Mouse (Mus musculus) embryonic facial prominence, embryonic 12.5 days (tissue): ENCODE results near the gene Egr2. TPM values are rescaled to one million over a fixed set of nuclear protein-coding genes. Genes with fewer than 3 reads are reported as not detected.

Source experiments
- ATAC-seq: fragments of 200-750 bp; cut with Nextera tagmentation; 2 replicates; pipeline ENCODE4 v1.8.0; 2017; ENCODE audit not compliant: insufficient number of reproducible peaks, insufficient read depth, low FRiP score, low TSS enrichment
- H3K27ac ChIP-seq: fragments of 300-500 bp; sonication (generic); 2 replicates; pipeline ENCODE4 v1.5.1; 2016; ENCODE audit warnings: mild to moderate bottlenecking
- H3K27me3 ChIP-seq: fragments of 300-500 bp; sonication (generic); 2 replicates; pipeline ENCODE4 v1.6.1; 2016; ENCODE audit warnings: mild to moderate bottlenecking, moderate library complexity
- H3K36me3 ChIP-seq: fragments of 300-500 bp; sonication (generic); 2 replicates; pipeline ENCODE4 v1.6.1; 2016; ENCODE audit warnings: mild to moderate bottlenecking
- H3K4me1 ChIP-seq: fragments of 300-500 bp; sonication (generic); 2 replicates; pipeline ENCODE4 v1.6.1; 2016
- H3K4me2 ChIP-seq: fragments of 300-500 bp; sonication (generic); replicated peaks from 2 replicates; pipeline ENCODE4 v1.6.1; 2016; ENCODE audit warnings: mild to moderate bottlenecking, moderate library complexity
- H3K4me3 ChIP-seq: fragments of 300-500 bp; sonication (generic); 2 replicates; pipeline ENCODE4 v1.5.1; 2016; ENCODE audit warnings: mild to moderate bottlenecking
- H3K9ac ChIP-seq: fragments of 300-500 bp; sonication (generic); 2 replicates; pipeline ENCODE4 v1.6.1; 2016; ENCODE audit warnings: mild to moderate bottlenecking, moderate library complexity
- H3K9me3 ChIP-seq: fragments of 300-500 bp; sonication (generic); 2 replicates; pipeline ENCODE4 v1.6.1; 2016; ENCODE audit warnings: mild to moderate bottlenecking, moderate library complexity
- WGBS: fragments of 180-500 bp; shearing (Covaris S2); methylation state at CpG from one replicate; pipeline ENCODE4 v1.1.7; 2016; 5-methylcytosine and 5-hydroxymethylcytosine counted together
- polyA plus RNA-seq: library from polyadenylated mRNA; unstranded; fragments of >200 nt; fragmentation: Nextera tagmentation; extraction: Ambion mirVana; gene quantifications from 2 replicates; pipeline ENCODE4 v1.2.1, GENCODE M21; 2016

Egr2 gene
- polyA plus RNA-seq, 1 experiment from 2014 or later, result 0.46 TPM

DNA sequence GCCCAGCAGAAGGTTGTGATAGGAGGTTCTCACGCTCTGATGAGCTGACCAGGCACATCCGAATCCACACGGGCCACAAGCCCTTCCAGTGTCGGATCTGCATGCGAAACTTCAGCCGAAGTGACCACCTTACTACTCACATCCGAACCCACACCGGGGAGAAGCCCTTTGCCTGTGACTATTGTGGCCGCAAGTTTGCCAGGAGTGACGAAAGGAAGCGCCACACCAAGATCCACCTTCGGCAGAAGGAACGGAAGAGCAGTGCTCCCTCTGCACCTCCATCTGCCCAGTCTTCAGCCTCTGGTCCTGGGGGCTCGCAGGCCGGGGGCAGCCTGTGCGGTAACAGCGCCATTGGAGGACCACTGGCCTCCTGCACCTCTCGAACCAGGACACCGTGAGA, 5.3 kb downstream of the Egr2 start:
- H3K4me3 ChIP-seq, result peak overlapping the region; percentile 1; the same call in 1 of the 2 replicates
- no peak overlapping the region for H3K27ac ChIP-seq
- H3K36me3 ChIP-seq, result no peaks in the 10 kb centered on the region
- 7% methylated on average over 19 of the region's 19 CpGs for WGBS
- no peak overlapping the region for H3K9ac ChIP-seq
- peaks cover 54% of the 10 kb centered on the region for H3K27me3 ChIP-seq
- no peak for ATAC-seq
- no peaks in the 10 kb centered on the region for H3K9me3 ChIP-seq
- H3K4me1 ChIP-seq, result peaks cover 23% of the 10 kb centered on the region
- H3K4me2 ChIP-seq, result peak overlapping the region; percentile 9; the same call in 1 of the 2 replicates

DNA sequence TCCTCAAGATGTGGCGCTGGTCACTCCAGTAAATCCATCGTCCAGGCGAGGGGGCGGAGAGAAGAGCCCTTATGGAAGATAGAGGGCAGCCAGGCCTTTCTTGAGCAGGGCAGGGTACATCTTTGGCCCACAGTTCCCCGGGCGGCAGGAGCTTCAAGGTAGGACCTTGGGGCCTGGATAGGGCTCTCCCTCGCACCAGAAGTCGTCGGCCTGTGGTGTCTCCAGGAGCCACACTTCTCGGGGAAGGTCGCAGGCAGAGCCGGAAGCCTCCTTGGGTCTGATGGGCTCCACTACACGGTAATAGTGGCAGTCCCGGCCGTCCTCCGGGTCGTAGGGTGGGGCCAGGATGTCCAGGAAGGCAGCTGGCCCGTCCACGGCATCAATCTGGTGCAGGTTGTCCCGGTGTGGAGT, 12.6 kb downstream of the Egr2 start:
- peak overlapping the region; percentile 96; the same call in 1 of the 2 replicates for H3K27ac ChIP-seq
- WGBS, result under 1% methylated on average over 20 of the region's 20 CpGs
- H3K9ac ChIP-seq, result peak overlapping the region; percentile 95
- H3K27me3 ChIP-seq, result no peaks in the 10 kb centered on the region
- H3K4me3 ChIP-seq, result peak overlapping the region; percentile 77
- H3K36me3 ChIP-seq, result 0 out of 2 replicates have a peak, but pooled peaks cover 3% of the 10 kb centered on the region
- peaks cover 20% of the 10 kb centered on the region for H3K4me1 ChIP-seq
- H3K4me2 ChIP-seq, result peak overlapping the region; percentile 88
- no peak for ATAC-seq
- H3K9me3 ChIP-seq, result no peaks in the 10 kb centered on the region

DNA sequence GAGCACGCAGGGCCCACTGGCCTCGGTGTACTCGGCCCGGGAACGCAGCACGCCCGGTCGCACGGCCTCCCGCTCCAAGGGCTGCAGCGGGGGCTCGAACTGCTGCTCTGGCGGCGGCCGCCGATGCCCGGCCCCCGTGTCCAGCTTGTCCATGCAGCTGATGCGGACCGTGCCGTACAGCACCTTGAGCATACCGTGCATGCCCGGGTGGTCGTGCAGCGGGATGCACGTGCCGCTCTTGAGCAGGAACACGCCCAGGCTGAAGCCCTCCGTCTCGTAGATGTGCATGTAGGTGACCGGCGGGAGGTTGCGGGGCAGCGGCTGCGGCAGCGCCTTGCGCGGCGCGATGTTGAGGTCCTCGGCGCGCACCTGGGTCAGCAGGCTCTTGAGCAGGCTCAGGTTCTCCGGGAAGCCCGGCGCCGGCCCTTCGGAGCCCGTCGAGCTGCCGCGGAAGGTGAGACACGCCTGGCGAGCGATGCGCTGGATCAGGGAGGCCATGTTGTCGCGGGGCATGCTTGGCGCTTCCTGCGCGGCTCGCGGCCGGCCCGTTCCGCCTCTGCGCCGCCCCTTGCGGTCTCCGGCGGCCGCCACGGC, 13.1 kb downstream of the Egr2 start:
- H3K27ac ChIP-seq, result peak overlapping the region; percentile 96
- peak; percentile 68 for ATAC-seq
- H3K4me2 ChIP-seq, result peak overlapping the region; percentile 88
- H3K27me3 ChIP-seq, result no peaks in the 10 kb centered on the region
- peak overlapping the region; percentile 77 for H3K4me3 ChIP-seq
- H3K36me3 ChIP-seq, result 0 out of 2 replicates have a peak, but pooled peaks cover 3% of the 10 kb centered on the region
- H3K4me1 ChIP-seq, result peaks cover 20% of the 10 kb centered on the region
- no peaks in the 10 kb centered on the region for H3K9me3 ChIP-seq
- under 1% methylated on average over 72 of the region's 73 CpGs for WGBS
- peak overlapping the region; percentile 95 for H3K9ac ChIP-seq

DNA sequence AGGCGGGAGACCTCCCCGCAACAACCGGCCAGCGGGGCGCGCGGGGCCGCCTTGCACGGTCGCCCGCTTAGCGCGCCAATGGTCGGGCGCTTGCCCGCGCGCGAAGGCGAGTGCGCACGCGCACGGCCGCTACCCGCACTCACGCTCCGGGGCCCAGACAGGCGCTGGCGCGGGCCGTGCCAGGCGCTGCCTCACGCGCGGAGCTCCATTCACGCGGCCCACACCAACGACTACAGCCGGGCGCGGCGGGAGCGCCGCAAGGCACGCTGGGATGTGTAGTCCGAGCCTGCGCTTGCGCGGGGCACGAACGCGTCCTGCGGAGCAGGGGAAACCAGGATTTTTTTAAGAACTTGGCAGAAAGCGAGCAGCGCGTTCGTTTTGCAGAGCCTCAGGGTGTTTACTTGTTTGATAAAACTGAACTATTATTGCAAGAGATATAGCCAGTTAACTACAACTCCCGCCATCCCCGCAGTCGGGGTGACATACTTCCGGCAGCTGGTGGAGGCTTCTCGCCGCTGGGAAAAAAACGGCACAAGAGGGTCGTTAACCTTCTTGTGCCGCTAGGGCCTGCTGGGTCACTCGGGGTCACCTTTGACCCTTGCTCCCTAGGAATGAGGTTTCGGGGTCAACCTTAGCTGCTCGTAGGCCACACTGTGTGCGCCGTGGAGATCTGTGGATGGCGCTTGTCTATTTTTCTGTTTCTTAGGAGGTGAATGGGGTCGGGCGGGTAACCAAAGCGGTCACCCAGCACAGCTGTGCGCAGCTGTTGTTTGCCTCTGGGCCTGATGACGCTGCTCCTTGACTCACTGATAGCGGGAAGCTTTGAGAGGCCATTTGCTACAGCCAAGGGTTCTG, 13.8 kb downstream of the Egr2 start, which contains the start of gene Ado:
Gene Ado, minus strand, starts transcription at position 79 of the 855 bp plus-strand sequence.
- peaks cover 20% of the 10 kb centered on the region for H3K4me1 ChIP-seq
- peak within 1 kb of the TSS; percentile 96 for H3K27ac ChIP-seq
- no peaks in the 10 kb centered on the region for H3K9me3 ChIP-seq
- peak within 1 kb of the TSS; percentile 88 for H3K4me2 ChIP-seq
- peak within 1 kb of the TSS; percentile 95 for H3K9ac ChIP-seq
- peak; percentile 96 for ATAC-seq
- H3K4me3 ChIP-seq, result peak within 1 kb of the TSS; percentile 77
- 0 out of 2 replicates have a peak, but pooled peaks cover 3% of the 10 kb centered on the region for H3K36me3 ChIP-seq
- under 1% methylated on average over 79 of the region's 79 CpGs for WGBS
- H3K27me3 ChIP-seq, result no peaks in the 10 kb centered on the region

DNA sequence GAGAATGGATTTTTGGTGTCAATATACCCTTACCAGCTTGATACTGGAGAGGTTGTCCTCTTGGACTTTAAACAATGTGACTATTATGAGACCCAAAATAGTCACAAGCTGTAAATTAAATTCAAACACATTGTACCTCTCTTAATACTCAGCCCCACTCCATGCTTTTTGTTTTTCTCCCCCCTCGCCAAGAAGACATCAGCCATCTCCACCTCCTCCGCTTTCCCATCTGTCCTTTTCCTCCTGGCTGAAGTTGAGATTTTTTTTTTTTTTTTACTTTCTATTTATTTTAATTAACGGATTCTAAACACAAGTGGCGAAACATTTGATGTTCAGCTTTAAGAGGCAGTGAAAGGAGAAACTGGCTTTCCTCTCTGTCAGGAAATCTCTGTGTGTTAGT, 22.8 kb downstream of the Egr2 start:
- H3K4me2 ChIP-seq, result no peak overlapping the region
- H3K36me3 ChIP-seq, result no peaks in the 10 kb centered on the region
- ATAC-seq, result no peak
- H3K9me3 ChIP-seq, result no peaks in the 10 kb centered on the region
- no peak overlapping the region for H3K4me3 ChIP-seq
- 85% methylated on average over 4 of the region's 4 CpGs for WGBS
- H3K4me1 ChIP-seq, result no peaks in the 10 kb centered on the region
- no peaks in the 10 kb centered on the region for H3K27me3 ChIP-seq
- H3K27ac ChIP-seq, result no peak overlapping the region
- no peak overlapping the region for H3K9ac ChIP-seq

DNA sequence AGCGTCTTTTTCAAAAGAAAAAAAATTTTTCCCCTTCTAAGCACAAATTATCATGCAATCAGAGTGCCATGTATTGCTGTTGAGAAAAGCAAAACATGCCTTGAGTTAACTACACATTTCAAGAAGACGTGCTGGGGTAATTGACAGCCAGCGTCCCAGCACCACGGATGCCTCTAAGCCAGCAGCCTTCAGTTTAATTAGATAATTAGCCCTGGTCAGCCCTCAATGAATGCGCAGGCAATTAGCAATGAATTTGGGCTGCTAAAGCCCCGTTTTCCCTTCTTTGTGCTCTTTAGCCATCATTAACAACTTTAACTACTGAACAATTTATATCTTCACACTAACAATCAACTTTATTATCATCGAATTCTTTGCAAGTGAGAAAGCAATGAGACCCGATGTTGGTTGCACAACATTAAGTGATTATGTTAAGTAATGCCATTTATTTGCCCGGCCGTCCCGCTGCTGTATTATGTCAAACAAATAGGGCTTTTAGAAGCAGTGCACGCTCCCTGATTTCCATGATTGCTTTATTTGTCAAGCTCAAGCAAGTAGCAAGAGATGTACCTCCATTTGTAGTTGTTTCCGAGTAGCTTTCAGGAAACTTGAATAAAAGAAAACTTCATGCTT, 24.6 kb downstream of the Egr2 start:
- Histone ChIP-seq H3K27me3 (no peaks in the 10 kb centered on the region), H3K4me2 (no peak overlapping the region), H3K36me3 (no peaks in the 10 kb centered on the region), H3K9ac (no peak overlapping the region), H3K4me1 (no peaks in the 10 kb centered on the region), H3K9me3 (no peaks in the 10 kb centered on the region), H3K27ac (no peak overlapping the region), H3K4me3 (no peak overlapping the region)
- no peak for ATAC-seq
- WGBS, result 38% methylated on average over 13 of the region's 13 CpGs

DNA sequence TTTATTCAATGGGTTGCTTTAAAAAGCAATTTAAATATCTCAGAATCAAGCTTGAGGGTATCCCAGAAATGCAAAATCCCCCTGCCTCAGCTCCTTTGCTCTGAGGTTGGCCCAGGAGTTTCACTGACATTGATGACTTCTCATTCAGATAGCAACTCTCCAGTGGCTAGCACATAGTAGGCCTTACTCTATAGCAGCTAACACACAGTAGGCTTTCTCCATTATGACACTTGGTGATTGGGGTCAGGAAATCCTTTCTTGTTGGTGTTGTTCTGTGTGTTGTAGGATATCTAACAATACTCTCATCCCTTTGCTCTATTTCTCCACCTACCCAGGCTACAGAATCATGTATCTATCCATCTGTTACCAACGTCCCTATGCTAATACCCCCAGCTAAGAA, 25.9 kb downstream of the Egr2 start:
- H3K9me3 ChIP-seq, result no peaks in the 10 kb centered on the region
- H3K4me3 ChIP-seq, result no peak overlapping the region
- no peak overlapping the region for H3K4me2 ChIP-seq
- no peaks in the 10 kb centered on the region for H3K36me3 ChIP-seq
- 69% methylated on average over 1 of the region's 1 CpGs for WGBS
- no peaks in the 10 kb centered on the region for H3K4me1 ChIP-seq
- no peak overlapping the region for H3K9ac ChIP-seq
- no peak for ATAC-seq
- no peaks in the 10 kb centered on the region for H3K27me3 ChIP-seq
- H3K27ac ChIP-seq, result no peak overlapping the region

DNA sequence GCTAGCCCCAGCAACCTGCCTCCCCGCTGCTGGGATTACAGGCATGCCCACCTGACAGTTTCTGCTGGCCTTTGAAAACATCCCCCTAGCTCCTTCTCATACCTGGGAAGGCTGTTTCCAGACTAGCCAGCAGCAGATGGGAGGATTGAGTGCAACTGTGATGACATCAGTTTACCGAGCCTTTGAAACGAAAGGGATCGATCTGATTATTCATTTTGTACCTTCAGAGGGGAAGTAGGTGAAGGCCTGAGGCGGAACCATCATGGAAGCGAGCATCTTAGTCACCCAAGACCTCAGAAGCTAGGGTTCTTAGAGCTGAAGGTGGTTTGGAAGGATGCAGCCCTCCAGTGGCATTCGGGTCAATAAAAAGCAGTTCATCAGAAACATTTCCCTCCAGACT, 29.2 kb downstream of the Egr2 start:
- Histone ChIP-seq H3K36me3 (no peaks in the 10 kb centered on the region), H3K27ac (no peak overlapping the region), H3K4me2 (no peak overlapping the region), H3K4me1 (no peaks in the 10 kb centered on the region), H3K9ac (no peak overlapping the region), H3K9me3 (no peaks in the 10 kb centered on the region), H3K4me3 (no peak overlapping the region), H3K27me3 (no peaks in the 10 kb centered on the region)
- no peak for ATAC-seq
- 91% methylated on average over 7 of the region's 7 CpGs for WGBS

DNA sequence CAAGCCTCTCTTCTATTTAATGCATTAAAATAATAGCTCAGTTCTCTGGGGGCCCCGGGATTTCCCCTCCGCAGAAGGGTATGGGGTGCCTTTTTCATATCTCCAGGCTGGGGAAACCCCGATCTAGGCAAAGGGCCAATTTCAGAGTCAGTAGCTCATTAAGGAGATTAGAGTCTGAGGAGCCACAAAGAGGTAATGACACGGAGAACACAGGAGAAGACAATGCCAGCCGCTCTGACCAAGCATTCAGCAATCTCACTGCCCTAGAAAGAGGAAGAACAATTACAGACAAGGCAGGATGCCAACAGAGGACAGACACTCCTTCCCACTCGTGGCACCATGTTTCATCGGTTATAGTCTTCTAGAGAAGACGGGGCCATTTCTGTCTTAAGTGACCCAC, 30.8 kb downstream of the Egr2 start:
- H3K9ac ChIP-seq, result no peak overlapping the region
- ATAC-seq, result no peak
- no peak overlapping the region for H3K27ac ChIP-seq
- no peaks in the 10 kb centered on the region for H3K4me1 ChIP-seq
- no peaks in the 10 kb centered on the region for H3K9me3 ChIP-seq
- H3K4me3 ChIP-seq, result no peak overlapping the region
- 82% methylated on average over 8 of the region's 8 CpGs for WGBS
- H3K36me3 ChIP-seq, result no peaks in the 10 kb centered on the region
- H3K27me3 ChIP-seq, result no peaks in the 10 kb centered on the region
- H3K4me2 ChIP-seq, result no peak overlapping the region

DNA sequence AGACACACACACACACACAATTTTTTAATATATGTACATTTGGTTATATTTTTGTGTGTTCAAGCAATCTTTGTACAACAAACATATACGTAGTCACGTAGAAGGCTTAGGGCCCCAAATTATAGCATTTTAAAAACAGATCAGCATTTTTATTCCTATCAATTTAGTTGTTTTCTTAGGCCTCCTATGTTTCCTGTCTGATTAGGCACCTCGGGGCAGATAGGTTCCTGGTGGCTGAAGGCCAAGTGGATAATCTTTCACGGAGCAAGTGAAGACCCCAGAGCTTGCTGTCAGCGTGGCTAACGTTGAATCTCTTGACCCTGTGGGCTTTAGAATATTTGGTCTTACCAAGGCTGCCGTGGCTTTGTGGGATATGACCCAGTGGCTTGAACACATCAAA, 34.3 kb downstream of the Egr2 start:
- WGBS, result 62% methylated on average over 7 of the region's 7 CpGs
- H3K4me3 ChIP-seq, result no peak overlapping the region
- H3K9me3 ChIP-seq, result no peaks in the 10 kb centered on the region
- H3K36me3 ChIP-seq, result no peaks in the 10 kb centered on the region
- no peak overlapping the region for H3K27ac ChIP-seq
- no peak overlapping the region for H3K9ac ChIP-seq
- no peak for ATAC-seq
- H3K4me2 ChIP-seq, result no peak overlapping the region
- H3K27me3 ChIP-seq, result no peaks in the 10 kb centered on the region
- H3K4me1 ChIP-seq, result no peaks in the 10 kb centered on the region

DNA sequence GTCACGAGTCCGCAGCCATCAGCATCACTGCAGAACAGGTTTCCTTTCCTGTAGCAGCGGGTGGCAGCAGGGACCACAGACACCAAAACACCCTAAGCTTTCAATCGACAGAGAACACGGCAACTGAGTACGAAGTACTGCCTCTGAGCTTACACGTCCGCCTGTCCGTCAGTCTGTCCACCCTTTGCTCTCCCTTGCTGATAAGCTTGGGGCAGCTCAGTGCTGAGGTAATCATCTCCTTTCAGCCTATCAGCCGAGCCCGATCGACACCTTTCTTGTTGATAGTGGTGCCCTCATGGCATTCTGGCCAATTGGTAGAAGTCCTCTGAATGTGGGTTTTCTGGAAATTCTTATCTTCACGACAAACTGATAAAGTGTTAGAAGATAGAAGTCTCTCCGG, 36.2 kb downstream of the Egr2 start:
- WGBS, result 93% methylated on average over 14 of the region's 14 CpGs
- Histone ChIP-seq H3K9ac (no peak overlapping the region), H3K27ac (no peak overlapping the region), H3K36me3 (no peaks in the 10 kb centered on the region), H3K4me1 (no peaks in the 10 kb centered on the region), H3K4me3 (no peak overlapping the region), H3K4me2 (no peak overlapping the region), H3K9me3 (no peaks in the 10 kb centered on the region), H3K27me3 (no peaks in the 10 kb centered on the region)
- no peak for ATAC-seq
